In genomic region chr4:115575255-115575654, GRCm38 (mm10) we compare ENCODE assay signal across 22 mouse cellular contexts. TPM values are rescaled to one million over a fixed set of nuclear protein-coding genes. Genes with fewer than 3 reads are reported as not detected.
A peak's percentile ranks its signal among the peaks of the same experiment; 100 is the strongest.
DNase-seq lines count a peak whose midpoint lies in the region; ATAC-seq and TF ChIP-seq lines count a peak whose summit lies in the region.
"Had no signal": no experiment of that assay in that cellular context is flagged by ENCODE, and none has a peak within 500 bp of the region (broad histone marks: within the 10 kb centered on the region; RNA-seq: fewer than 3 reads in every experiment).

No protein-coding gene starts in this region.

- 22% methylated on average over 3 of the region's 3 CpGs for WGBS in liver, adult 2 months
- 61% methylated on average over 3 of the region's 3 CpGs for WGBS in liver, embryonic 12.5 days (ENCODE audit: insufficient replicate concordance)
- WGBS in liver, postnatal 0 days (ENCODE audit: insufficient replicate concordance): 62% methylated on average over 3 of the region's 3 CpGs
- 74% methylated on average over 3 of the region's 3 CpGs for WGBS in liver, embryonic 11.5 days

- no peaks in the 10 kb centered on the region for H3K36me3 ChIP-seq in liver, adult 2 months (ENCODE audit: control insufficient read depth, insufficient read depth, low read length)
- no peaks in the 10 kb centered on the region for H3K36me3 ChIP-seq in liver, embryonic 12.5 days
- no peaks in the 10 kb centered on the region for H3K36me3 ChIP-seq in liver, postnatal 0 days (replicated peaks; ENCODE audit: insufficient read depth, low read length)
- no peaks in the 10 kb centered on the region for H3K36me3 ChIP-seq in liver, embryonic 11.5 days (ENCODE audit: control insufficient read depth, insufficient read depth, low read length)
- H3K36me3 ChIP-seq: G1E had no signal

- no peak overlapping the region for H3K27ac ChIP-seq in liver, adult 2 months (replicated peaks; ENCODE audit: insufficient read depth, low read depth, low read length)
- H3K27ac ChIP-seq in liver, embryonic 12.5 days: no peak overlapping the region
- no peak overlapping the region for H3K27ac ChIP-seq in liver, postnatal 0 days (ENCODE audit: low read depth)
- no peak overlapping the region for H3K27ac ChIP-seq in liver, embryonic 11.5 days (ENCODE audit: low read depth, low read length)

- H3K9me3 ChIP-seq in liver, embryonic 12.5 days (replicated peaks): no peaks in the 10 kb centered on the region
- no peaks in the 10 kb centered on the region for H3K9me3 ChIP-seq in liver, postnatal 0 days (ENCODE audit: low read length)
- no peaks in the 10 kb centered on the region for H3K9me3 ChIP-seq in liver, embryonic 11.5 days (ENCODE audit: control insufficient read depth, low read length)
- H3K9me3 ChIP-seq: G1E had no signal

- TF ChIP-seq EP300 in liver, postnatal 0 days (IDR thresholded peaks at IDR 0.05; ENCODE audit: low read depth): no peak

- TF ChIP-seq POLR2A in liver, adult 2 months (IDR thresholded peaks at IDR 0.05; ENCODE audit: extremely low read depth, insufficient read depth, low read length): no peak

- DNase-seq in liver, adult 2 months (ENCODE audit: extremely low read depth, low read depth, low spot score): peak; percentile 86
- DNase-seq in liver, postnatal 0 days: no peak
- no peak for DNase-seq in liver, embryonic 11.5 days (ENCODE audit: low spot score)
- DNase-seq: adrenal gland, adult 2 months; adrenal gland, adult 8-10 months; adrenal gland, postnatal 25 days; B cell, adult 2 months; cerebellum, adult 11 months; cerebellum, adult 11-12 months; cerebellum, adult 18-20 months had no signal

- peaks cover 4% of the 10 kb centered on the region; the same call in 1 of the 2 replicates for H3K4me1 ChIP-seq in liver, adult 2 months (ENCODE audit: control insufficient read depth, insufficient read depth, low read length)
- H3K4me1 ChIP-seq in liver, embryonic 12.5 days: no peaks in the 10 kb centered on the region
- H3K4me1 ChIP-seq in liver, postnatal 0 days (ENCODE audit: insufficient read depth): no peaks in the 10 kb centered on the region
- H3K4me1 ChIP-seq in liver, embryonic 11.5 days (replicated peaks; ENCODE audit: control insufficient read depth, insufficient read depth, low read length): no peaks in the 10 kb centered on the region

- no peaks in the 10 kb centered on the region for H3K27me3 ChIP-seq in liver, adult 2 months (ENCODE audit: control insufficient read depth, insufficient read depth, low read length)
- no peaks in the 10 kb centered on the region for H3K27me3 ChIP-seq in liver, embryonic 12.5 days (replicated peaks)
- no peaks in the 10 kb centered on the region for H3K27me3 ChIP-seq in liver, postnatal 0 days (ENCODE audit: insufficient read depth, low read length)
- H3K27me3 ChIP-seq in liver, embryonic 11.5 days (replicated peaks; ENCODE audit: control insufficient read depth, insufficient read depth, low read length): no peaks in the 10 kb centered on the region
- H3K27me3 ChIP-seq: Patski had no signal

- H3K9ac ChIP-seq in liver, adult 2 months (ENCODE audit: low read depth, low read length): no peak overlapping the region
- no peak overlapping the region for H3K9ac ChIP-seq in liver, embryonic 12.5 days
- H3K9ac ChIP-seq in liver, postnatal 0 days (replicated peaks): no peak overlapping the region
- no peak overlapping the region for H3K9ac ChIP-seq in liver, embryonic 11.5 days (ENCODE audit: low read depth, low read length)

- H3K79me2 ChIP-seq in liver, adult 2 months (ENCODE audit: control insufficient read depth, insufficient read depth, low read length): no peaks in the 10 kb centered on the region

- H3K4me2 ChIP-seq in liver, embryonic 12.5 days: no peak overlapping the region
- no peak overlapping the region for H3K4me2 ChIP-seq in liver, postnatal 0 days (ENCODE audit: low read depth, low read length)
- no peak overlapping the region for H3K4me2 ChIP-seq in liver, embryonic 11.5 days

- ATAC-seq in liver, embryonic 12.5 days: no peak
- ATAC-seq in liver, postnatal 0 days: 0 out of 2 replicates have a peak, but pooled peaks have one; percentile 25
- ATAC-seq in liver, embryonic 11.5 days (replicated peaks; ENCODE audit: low FRiP score): no peak
- ATAC-seq: activated CD4-positive, CD25-positive, alpha-beta regulatory T cell, adult 4 months; CD4-positive, CD25-positive, alpha-beta regulatory T cell, adult 4 months; Patski had no signal

- no peak overlapping the region for H3K4me3 ChIP-seq in liver, adult 2 months (ENCODE audit: insufficient read depth, low read depth, low read length)
- H3K4me3 ChIP-seq in liver, embryonic 12.5 days: no peak overlapping the region
- no peak overlapping the region for H3K4me3 ChIP-seq in liver, postnatal 0 days (ENCODE audit: low read depth, low read length)
- H3K4me3 ChIP-seq in liver, embryonic 11.5 days (ENCODE audit: low read depth, low read length): no peak overlapping the region

- no peak for TF ChIP-seq CTCF in liver, adult 2 months (IDR thresholded peaks at IDR 0.05; ENCODE audit: low read depth, low read length)
- no peak for TF ChIP-seq CTCF in liver, postnatal 0 days (IDR thresholded peaks at IDR 0.05; ENCODE audit: low read depth)

RNA-seq across cellular contexts. Expression of gene Cyp4a31, which starts 11.8 kb away (rescaled TPM):
- total RNA-seq in liver, adult 2 months (2014; rRNA removed): 8.3 and 19.2 TPM in 2 replicates
- 7.3 and 8.5 TPM in 2 replicates for polyA plus RNA-seq in liver, adult 2 months (2012; rRNA removed)
- not detected in 2 replicates for polyA plus RNA-seq in liver, embryonic 12.5 days (2016; fragmentation: Nextera tagmentation; extraction: Ambion mirVana)
- polyA plus RNA-seq in liver, postnatal 0 days (2015; fragmentation: Nextera tagmentation; extraction: Ambion mirVana): 108 and 116 TPM in 2 replicates
- polyA plus RNA-seq in liver, embryonic 11.5 days (2014; fragmentation: Nextera tagmentation; extraction: Ambion mirVana): not detected in 2 replicates
- total RNA-seq: adrenal gland, adult 18-20 months; adrenal gland, adult 2 months; adrenal gland, postnatal 25 days; adrenal gland, postnatal 36 days; CH12.LX; ES-E14; G1E; MEL had no signal
- polyA plus RNA-seq: activated CD4-positive, CD25-positive, alpha-beta regulatory T cell, adult 4 months; adrenal gland, adult 2 months; brain, embryonic 14.5 days; C2C12; CD4-positive, CD25-positive, alpha-beta regulatory T cell, adult 4 months; G1E; Patski had no signal

RNA-seq across cellular contexts. Expression of gene Cyp4a32, which starts 25.5 kb away (rescaled TPM):
- 19.5 and 23.2 TPM in 2 replicates for total RNA-seq in liver, adult 2 months (2014; rRNA removed)
- 8.4 and 12.2 TPM in 2 replicates for polyA plus RNA-seq in liver, adult 2 months (2012; rRNA removed)
- polyA plus RNA-seq in liver, embryonic 12.5 days (2016; fragmentation: Nextera tagmentation; extraction: Ambion mirVana): not detected in 2 replicates
- 16.1 and 18.5 TPM in 2 replicates for polyA plus RNA-seq in liver, postnatal 0 days (2015; fragmentation: Nextera tagmentation; extraction: Ambion mirVana)
- polyA plus RNA-seq in liver, embryonic 11.5 days (2014; fragmentation: Nextera tagmentation; extraction: Ambion mirVana): not detected in 2 replicates
- total RNA-seq: adrenal gland, adult 18-20 months; adrenal gland, adult 8-10 months; adrenal gland, postnatal 25 days; adrenal gland, postnatal 36 days; CH12.LX; ES-E14; MEL had no signal
- polyA plus RNA-seq: activated CD4-positive, CD25-positive, alpha-beta regulatory T cell, adult 4 months; adrenal gland, adult 2 months; brain, embryonic 14.5 days; C2C12; CD4-positive, CD25-positive, alpha-beta regulatory T cell, adult 4 months; G1E; Patski had no signal

RNA-seq across cellular contexts. Expression of gene Cyp4a10, which starts 57.2 kb away (rescaled TPM):
- total RNA-seq in liver, adult 2 months (2014; rRNA removed): 375 and 556 TPM in 2 replicates
- polyA plus RNA-seq in liver, adult 2 months (2012; rRNA removed): 427 and 619 TPM in 2 replicates
- not detected in 2 replicates for polyA plus RNA-seq in liver, embryonic 12.5 days (2016; fragmentation: Nextera tagmentation; extraction: Ambion mirVana)
- polyA plus RNA-seq in liver, postnatal 0 days (2015; fragmentation: Nextera tagmentation; extraction: Ambion mirVana): 550 and 554 TPM in 2 replicates
- not detected in 2 replicates for polyA plus RNA-seq in liver, embryonic 11.5 days (2014; fragmentation: Nextera tagmentation; extraction: Ambion mirVana)
- total RNA-seq: adrenal gland, postnatal 25 days; CH12.LX; MEL had no signal
- polyA plus RNA-seq: activated CD4-positive, CD25-positive, alpha-beta regulatory T cell, adult 4 months; brain, embryonic 14.5 days; C2C12; CD4-positive, CD25-positive, alpha-beta regulatory T cell, adult 4 months; G1E; Patski had no signal

Comparison
In these comparisons a context has a peak if more than half of its experiments do, and no peak if none do; other contexts are left out.
1. RNA of gene Cyp4a31, which starts 11.8 kb away (polyA plus RNA-seq): 108 to 116 TPM in liver, postnatal 0 days; 7.3 to 8.5 TPM in liver, adult 2 months, not detected in liver, embryonic 12.5 days and not detected in liver, embryonic 11.5 days; every median in the first group is over 10 times any median in the second.
2. RNA of gene Cyp4a10, which starts 57.2 kb away (polyA plus RNA-seq): 550 to 554 TPM in liver, postnatal 0 days and 427 to 619 TPM in liver, adult 2 months; not detected in liver, embryonic 12.5 days and not detected in liver, embryonic 11.5 days; every median in the first group is over 100 times any median in the second.